Mouse (Mus musculus) spleen, postnatal 36 days (tissue): ENCODE data around the gene Ireb2.
"Not testable (repeated sequence)": the region's sequence is repeated elsewhere in the genome, so short reads cannot be mapped to it uniquely, and the experiment has no call there.

Source experiments
- DNase-seq, 2 experiments: peaks; one replicate each; pipeline ENCODE4 v3.0.0; 2022; ENCODE audit warnings: low spot score in 2 of 2, mixed read lengths in 1 of 2

The Ireb2 gene

GRCm38 (mm10) chr9:54897097-54897496, 33.5 kb downstream of the Ireb2 start:
- no peak for DNase-seq

DNA sequence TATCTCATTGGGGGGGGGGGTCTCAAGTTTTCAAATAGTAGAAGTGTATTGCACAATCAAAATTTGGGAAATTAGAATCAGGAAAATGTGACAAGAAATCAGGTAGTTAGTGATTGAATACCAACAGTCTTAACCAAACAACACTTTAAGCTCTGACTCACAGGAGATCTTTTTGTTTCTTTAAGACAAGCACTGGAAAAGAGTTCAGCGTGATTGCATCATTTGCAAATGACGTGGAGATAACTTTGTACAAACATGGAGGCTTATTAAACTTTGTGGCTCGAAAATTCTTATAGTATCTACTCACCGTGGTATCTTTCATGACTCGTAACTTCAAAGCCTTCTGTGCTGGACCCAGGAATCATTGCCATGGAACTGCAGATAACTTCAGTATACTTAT, 45.9 kb downstream of the Ireb2 start:
- no peak for DNase-seq

- DNase-seq, result no peak
Measured at GRCm38 (mm10) chr9:54915576-54915975, 52.0 kb downstream of the Ireb2 start.

- DNase-seq, result no peak
Measured at GRCm38 (mm10) chr9:54916401-54916800, 52.8 kb downstream of the Ireb2 start.

- peak; percentile 84 to 85 for DNase-seq
Measured at GRCm38 (mm10) chr9:54917010-54917677, 53.6 kb downstream of the Ireb2 start, which contains the start of gene Hykk. Hykk (plus strand) TSS chr9:54917283.

GRCm38 (mm10) chr9:54918191-54918590, 54.6 kb downstream of the Ireb2 start:
- no peak for DNase-seq

GRCm38 (mm10) chr9:54918781-54919180, 55.2 kb downstream of the Ireb2 start:
- DNase-seq, result no peak

DNA sequence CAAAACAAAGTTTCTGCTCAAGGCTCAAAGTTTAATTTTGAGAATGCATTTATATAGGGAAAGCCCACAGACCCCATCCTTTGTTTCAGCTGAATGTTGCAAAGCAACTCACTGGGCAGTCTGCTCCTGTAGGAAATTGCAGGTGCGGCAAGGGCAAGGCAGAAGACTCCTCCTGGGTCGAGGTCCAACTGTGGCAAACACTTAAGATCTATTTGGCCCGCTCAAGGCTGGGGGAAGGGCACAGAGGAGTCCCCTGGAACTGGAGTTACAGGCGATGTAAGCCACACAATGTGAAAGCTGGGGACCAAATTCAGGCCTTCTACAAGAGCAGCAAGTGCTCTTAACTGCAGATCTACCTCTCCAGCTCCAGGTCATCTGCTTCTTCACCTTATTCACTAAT, 56.4 kb downstream of the Ireb2 start:
- no peak for DNase-seq

GRCm38 (mm10) chr9:54930741-54931140, 67.2 kb downstream of the Ireb2 start:
- no peak for DNase-seq

GRCm38 (mm10) chr9:54931765-54932164, 68.2 kb downstream of the Ireb2 start:
- no peak for DNase-seq

DNA sequence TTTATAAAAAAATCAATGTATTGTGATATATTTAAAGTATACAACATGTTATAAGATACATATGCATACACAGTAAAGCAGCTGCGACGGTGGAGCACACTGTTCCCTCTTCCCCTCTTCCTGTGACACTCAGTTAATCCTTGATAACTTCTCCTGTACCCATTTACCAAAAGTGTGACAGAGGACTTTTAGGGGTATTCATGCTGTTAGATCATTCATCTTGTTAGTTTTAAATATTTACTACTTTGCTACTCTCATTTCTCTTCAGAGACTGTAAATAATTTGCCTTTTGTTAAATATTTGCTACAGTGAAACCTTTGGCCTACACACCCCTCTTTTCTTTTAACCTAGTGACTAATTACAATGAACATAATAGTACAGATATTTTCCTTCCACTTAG, 68.8 kb downstream of the Ireb2 start:
- DNase-seq, result no peak

GRCm38 (mm10) chr9:54942071-54942470, 78.5 kb downstream of the Ireb2 start:
- no peak for DNase-seq

GRCm38 (mm10) chr9:54944467-54944866, 80.9 kb downstream of the Ireb2 start:
- no peak for DNase-seq

GRCm38 (mm10) chr9:54946256-54946655, 82.7 kb downstream of the Ireb2 start:
- DNase-seq, result no peak

GRCm38 (mm10) chr9:54949465-54949864, 85.9 kb downstream of the Ireb2 start:
- DNase-seq, result no peak

DNA sequence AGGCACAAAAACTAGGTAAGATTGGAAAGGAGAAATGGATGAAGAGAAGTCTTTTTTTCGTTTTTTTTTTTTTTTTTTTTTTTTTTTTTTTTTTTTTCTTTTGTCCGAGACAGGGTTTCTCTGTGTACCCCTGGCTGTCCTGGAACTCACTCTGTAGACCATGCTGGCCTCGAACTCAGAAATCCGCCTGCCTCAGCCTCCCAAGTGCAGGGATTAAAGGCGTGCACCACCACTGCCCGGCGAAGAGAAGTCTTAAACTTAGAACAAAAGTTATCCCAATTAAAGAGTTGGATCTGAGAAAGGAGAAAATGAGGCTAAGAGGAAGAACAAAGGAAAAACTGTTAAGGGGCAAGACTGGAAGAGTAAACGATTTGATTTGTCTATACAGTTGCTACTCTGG, 86.6 kb downstream of the Ireb2 start:
- not testable (repeated sequence) for DNase-seq

- DNase-seq, result peak; percentile 91 to 92
Measured at GRCm38 (mm10) chr9:54950575-54951321, 87.2 kb downstream of the Ireb2 start, which contains the start of the genes Psma4 and AY074887. Psma4 (plus strand) TSS chr9:54950790. AY074887 (minus strand) TSS chr9:54950998.

GRCm38 (mm10) chr9:54961059-54961458, 97.5 kb downstream of the Ireb2 start:
- no peak for DNase-seq
